Mouse (Mus musculus) spleen, adult 2 months (tissue): Measurements from ENCODE around the gene Ogdh. TPM values are rescaled to one million over a fixed set of nuclear protein-coding genes. Genes with fewer than 3 reads are reported as not detected.

Experiments used
- DNase-seq, 2 experiments: peaks; one replicate each; pipeline versions ENCODE4 v3.0.0 to v3.0.0-alpha.2; 2012 to 2021; ENCODE audit warnings: low spot score in 2 of 2, low read depth in 1 of 2
- H3K27ac ChIP-seq: fragments of 200-500 bp; 2 replicates; pipeline ENCODE4 v1.5.1; 2012; ENCODE audit warnings: low read length, inconsistent platforms; ENCODE audit not compliant: insufficient read depth
- H3K27me3 ChIP-seq: fragments of 200-500 bp; 2 replicates; pipeline ENCODE4 v1.6.1; 2012; ENCODE audit warnings: mild to moderate bottlenecking, moderate library complexity, low read length, inconsistent platforms; ENCODE audit not compliant: control insufficient read depth, insufficient read depth
- H3K36me3 ChIP-seq: fragments of 200-500 bp; 2 replicates; pipeline ENCODE4 v1.6.1; 2012; ENCODE audit warnings: mild to moderate bottlenecking, low read length, inconsistent platforms; ENCODE audit not compliant: control insufficient read depth, insufficient read depth
- H3K4me1 ChIP-seq: fragments of 200-500 bp; 2 replicates; pipeline ENCODE4 v1.6.1; 2011; ENCODE audit warnings: inconsistent platforms; ENCODE audit not compliant: control insufficient read depth, insufficient read depth, insufficient read length
- H3K4me3 ChIP-seq: fragments of 200-500 bp; 2 replicates; pipeline ENCODE4 v1.5.1; 2011; ENCODE audit warnings: mild to moderate bottlenecking, inconsistent platforms; ENCODE audit not compliant: insufficient read depth, insufficient read length; ENCODE audit errors: extremely low read depth
- CTCF ChIP-seq: fragments of 200-500 bp; IDR thresholded peaks from 2 replicates; pipeline ENCODE4 v1.5.1; 2011; ENCODE audit warnings: mild to moderate bottlenecking, inconsistent platforms; ENCODE audit not compliant: insufficient read depth, insufficient read length, insufficient replicate concordance; ENCODE audit errors: extremely low read depth
- POLR2A ChIP-seq: fragments of 200-500 bp; IDR thresholded peaks from 2 replicates; pipeline ENCODE4 v1.6.1; 2011; ENCODE audit warnings: low read depth, low read length, inconsistent platforms
- WGBS: fragments of 180-500 bp; shearing (Covaris S2); methylation state at CpG from one replicate; pipeline ENCODE4 v1.1.7; 2018; 5-methylcytosine and 5-hydroxymethylcytosine counted together
- polyA plus RNA-seq: library from polyadenylated mRNA; depleted of rRNA; stranded (reverse); fragments of >200 nt; gene quantifications from 2 replicates; pipeline ENCODE4 v1.2.3, GENCODE M21; 2012

Gene Ogdh
- polyA plus RNA-seq, 1 experiment = 64.6 TPM

DNA sequence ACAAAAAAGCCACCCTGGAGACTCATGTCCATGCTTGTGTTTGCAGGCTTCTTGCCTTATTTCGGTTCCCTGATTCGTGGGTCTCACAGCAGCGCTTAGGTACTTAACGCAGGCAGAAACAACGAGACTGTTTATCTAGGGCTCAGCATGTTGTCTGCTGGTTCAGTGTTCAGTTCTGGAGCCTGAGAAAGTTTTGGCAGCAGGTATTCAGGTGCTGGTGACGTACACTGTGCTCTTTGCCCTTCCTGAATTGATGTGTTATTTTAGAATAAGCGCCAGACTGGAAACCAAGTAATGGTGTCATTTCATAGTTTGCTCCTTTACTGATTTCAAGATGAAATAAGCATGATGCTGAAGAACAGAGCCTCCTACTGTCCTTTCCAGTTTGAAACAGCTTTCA lies 42.0 kb downstream of the Ogdh start:
- no peak for TF ChIP-seq CTCF
- no peak for TF ChIP-seq POLR2A
- 90% methylated on average over 7 of the region's 7 CpGs for WGBS
- Histone ChIP-seq H3K4me1 (no peaks in the 10 kb centered on the region; the same call in 1 of the 2 replicates), H3K27me3 (no peaks in the 10 kb centered on the region), H3K36me3 (peaks cover 18% of the 10 kb centered on the region), H3K4me3 (no peak overlapping the region), H3K27ac (no peak overlapping the region)
- DNase-seq = no peak

- no peaks in the 10 kb centered on the region for H3K27me3 ChIP-seq
- peaks cover 28% of the 10 kb centered on the region for H3K36me3 ChIP-seq
- no peak overlapping the region for H3K4me3 ChIP-seq
- 96% methylated on average over 7 of the region's 7 CpGs for WGBS
- H3K27ac ChIP-seq = no peak overlapping the region
- TF ChIP-seq POLR2A = no peak
- no peak for TF ChIP-seq CTCF
- DNase-seq = no peak
- H3K4me1 ChIP-seq = no peaks in the 10 kb centered on the region; the same call in 1 of the 2 replicates
Observed at GRCm38 (mm10) chr11:6335321-6335720, 43.9 kb downstream of the Ogdh start.

GRCm38 (mm10) chr11:6336689-6337088 lies 45.3 kb downstream of the Ogdh start:
- Histone ChIP-seq H3K4me3 (no peak overlapping the region), H3K4me1 (no peaks in the 10 kb centered on the region; the same call in 1 of the 2 replicates), H3K27ac (no peak overlapping the region), H3K36me3 (peaks cover 34% of the 10 kb centered on the region), H3K27me3 (no peaks in the 10 kb centered on the region)
- DNase-seq = no peak
- WGBS = 93% methylated on average over 4 of the region's 4 CpGs
- TF ChIP-seq CTCF (no peak), POLR2A (no peak)

- no peaks in the 10 kb centered on the region for H3K4me1 ChIP-seq
- no peaks in the 10 kb centered on the region for H3K27me3 ChIP-seq
- no peak overlapping the region for H3K27ac ChIP-seq
- no peak for TF ChIP-seq CTCF
- TF ChIP-seq POLR2A = no peak
- H3K36me3 ChIP-seq = peaks cover 72% of the 10 kb centered on the region
- DNase-seq = no peak
- WGBS = 91% methylated on average over 4 of the region's 4 CpGs
- no peak overlapping the region for H3K4me3 ChIP-seq
Observed at GRCm38 (mm10) chr11:6345956-6346355, 54.5 kb downstream of the Ogdh start.

- Histone ChIP-seq H3K27ac (no peak overlapping the region), H3K4me1 (no peaks in the 10 kb centered on the region), H3K36me3 (peaks cover 68% of the 10 kb centered on the region), H3K27me3 (no peaks in the 10 kb centered on the region), H3K4me3 (no peak overlapping the region)
- 95% methylated on average over 7 of the region's 7 CpGs for WGBS
- TF ChIP-seq CTCF = no peak
- TF ChIP-seq POLR2A = no peak
- DNase-seq = no peak
Observed at GRCm38 (mm10) chr11:6346966-6347365, 55.5 kb downstream of the Ogdh start.

DNA sequence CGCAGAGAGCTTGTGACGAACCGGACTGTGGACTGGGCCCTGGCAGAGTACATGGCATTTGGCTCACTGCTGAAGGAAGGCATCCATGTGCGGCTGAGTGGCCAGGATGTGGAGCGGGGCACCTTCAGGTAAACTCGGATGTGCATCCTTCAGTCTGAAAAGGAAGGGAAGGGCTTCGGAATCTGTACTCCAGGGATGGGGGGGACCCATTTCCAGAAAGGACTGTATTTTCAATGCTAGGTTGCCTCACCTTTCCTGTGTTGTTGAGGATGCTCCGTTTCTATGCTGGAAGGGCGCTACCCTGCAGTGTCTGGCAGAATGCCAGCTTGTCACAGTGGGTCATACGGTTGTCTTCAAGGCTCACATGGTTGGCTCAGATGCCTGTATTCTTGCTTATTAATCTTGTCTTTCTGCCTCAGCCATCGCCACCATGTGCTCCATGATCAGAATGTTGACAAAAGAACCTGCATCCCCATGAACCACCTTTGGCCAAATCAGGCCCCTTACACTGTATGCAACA lies 57.3 kb downstream of the Ogdh start:
- TF ChIP-seq POLR2A = no peak
- no peak for TF ChIP-seq CTCF
- 88% methylated on average over 11 of the region's 11 CpGs for WGBS
- Histone ChIP-seq H3K36me3 (peaks cover 61% of the 10 kb centered on the region), H3K27ac (no peak overlapping the region), H3K4me3 (no peak overlapping the region), H3K27me3 (no peaks in the 10 kb centered on the region), H3K4me1 (no peaks in the 10 kb centered on the region)
- no peak for DNase-seq

DNA sequence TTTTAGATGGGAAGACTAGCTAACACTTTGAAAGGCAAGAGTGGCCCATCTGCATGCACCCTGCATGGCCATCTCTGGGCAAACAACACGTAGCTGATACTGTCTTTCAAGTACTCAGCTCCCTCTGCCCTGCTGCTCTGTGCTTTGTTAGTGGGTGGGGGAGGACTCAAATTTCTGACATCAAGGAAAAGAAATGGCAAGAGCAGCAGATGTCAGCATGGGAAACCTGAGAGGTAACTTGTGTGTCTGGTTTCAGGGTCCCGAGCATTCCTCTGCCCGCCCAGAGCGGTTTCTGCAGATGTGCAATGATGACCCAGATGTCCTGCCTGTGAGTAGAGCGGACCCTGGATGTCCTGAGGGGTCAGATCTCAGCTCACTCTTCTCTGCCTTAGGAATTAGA lies 58.2 kb downstream of the Ogdh start:
- H3K4me3 ChIP-seq = no peak overlapping the region
- no peak for DNase-seq
- no peak overlapping the region for H3K27ac ChIP-seq
- TF ChIP-seq CTCF (no peak), POLR2A (no peak)
- H3K4me1 ChIP-seq = no peaks in the 10 kb centered on the region
- WGBS = 96% methylated on average over 5 of the region's 5 CpGs
- no peaks in the 10 kb centered on the region for H3K27me3 ChIP-seq
- peaks cover 58% of the 10 kb centered on the region for H3K36me3 ChIP-seq
